Mouse (Mus musculus): ENCODE measurements around the gene Gnai3. TPM values are rescaled to one million over a fixed set of nuclear protein-coding genes. Genes with fewer than 3 reads are reported as not detected.
A peak's percentile ranks its signal among the peaks of the same experiment; 100 is the strongest.

The Gnai3 gene
- polyA plus RNA-seq, 1 experiment from 2014 or later: 134 TPM

DNA sequence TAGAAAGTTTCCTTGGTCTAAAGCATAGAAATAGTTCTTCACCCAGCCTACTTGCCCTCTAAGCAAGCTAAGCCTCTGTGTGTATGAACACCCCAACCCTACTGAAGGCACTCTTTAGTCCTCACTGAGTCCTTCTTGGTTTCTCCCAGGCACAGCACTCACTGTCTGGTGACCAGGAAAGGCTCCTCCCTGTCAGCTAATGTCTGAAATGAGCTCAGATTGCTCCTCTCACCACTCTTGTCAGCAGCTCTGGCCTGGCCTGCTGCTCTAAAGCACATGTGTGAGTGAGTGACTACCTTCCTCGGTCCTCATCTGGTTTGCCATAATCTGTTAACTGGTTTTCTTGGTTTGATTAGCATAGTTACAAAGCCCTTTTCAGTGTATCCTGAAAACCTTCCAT lies 14.1 kb downstream of the Gnai3 start:
- H3K9me3 ChIP-seq (replicated peaks; ENCODE audit: low read length): no peaks in the 10 kb centered on the region
- DNase-seq (ENCODE audit: low spot score): no peak
- no peaks in the 10 kb centered on the region for H3K36me3 ChIP-seq (ENCODE audit: insufficient read depth, low read length)
- TF ChIP-seq CTCF (IDR thresholded peaks at IDR 0.05; ENCODE audit: low read depth): no peak
- ATAC-seq (replicated peaks; ENCODE audit: low FRiP score, low read depth): no peak
- H3K9ac ChIP-seq (ENCODE audit: low read depth, low read length): no peak overlapping the region
- H3K27me3 ChIP-seq (ENCODE audit: insufficient read depth, low read length): no peaks in the 10 kb centered on the region
- H3K27ac ChIP-seq: no peak overlapping the region
- peaks cover 13% of the 10 kb centered on the region for H3K4me1 ChIP-seq (replicated peaks; ENCODE audit: insufficient read depth, low read length)
- WGBS: 81% methylated on average over 1 of the region's 1 CpGs
- no peak overlapping the region for H3K4me2 ChIP-seq (ENCODE audit: low read length)
- H3K4me3 ChIP-seq (replicated peaks; ENCODE audit: low read depth, low read length): no peak overlapping the region

DNA sequence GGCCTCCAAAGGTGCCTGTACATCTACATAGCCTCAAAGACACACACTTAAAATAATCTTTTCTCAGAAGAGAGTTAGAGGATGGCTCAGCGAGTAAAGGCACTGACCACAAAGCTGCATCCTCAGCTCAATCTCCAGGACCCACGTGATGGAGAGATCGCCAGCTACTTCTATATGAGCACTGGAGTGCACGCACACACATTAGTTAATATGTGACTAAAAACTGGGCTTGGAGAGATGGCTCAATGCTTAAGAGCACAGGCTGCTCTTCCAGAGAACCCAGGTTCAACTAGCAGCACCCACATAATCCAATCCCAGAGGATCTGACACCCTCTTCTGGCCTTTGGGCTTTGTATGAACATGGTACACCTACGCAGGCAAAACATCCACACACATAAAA lies 14.7 kb downstream of the Gnai3 start:
- no peaks in the 10 kb centered on the region for H3K9me3 ChIP-seq (replicated peaks; ENCODE audit: low read length)
- ATAC-seq (replicated peaks; ENCODE audit: low FRiP score, low read depth) (peak; percentile 76), DNase-seq (ENCODE audit: low spot score) (peak; percentile 38)
- H3K36me3 ChIP-seq (ENCODE audit: insufficient read depth, low read length): no peaks in the 10 kb centered on the region
- no peak overlapping the region for H3K9ac ChIP-seq (ENCODE audit: low read depth, low read length)
- no peak overlapping the region for H3K4me2 ChIP-seq (ENCODE audit: low read length)
- H3K27me3 ChIP-seq (ENCODE audit: insufficient read depth, low read length): no peaks in the 10 kb centered on the region
- H3K4me1 ChIP-seq (replicated peaks; ENCODE audit: insufficient read depth, low read length): peaks cover 13% of the 10 kb centered on the region
- H3K27ac ChIP-seq: no peak overlapping the region
- no peak overlapping the region for H3K4me3 ChIP-seq (replicated peaks; ENCODE audit: low read depth, low read length)
- WGBS: 69% methylated on average over 5 of the region's 5 CpGs
- no peak for TF ChIP-seq CTCF (IDR thresholded peaks at IDR 0.05; ENCODE audit: low read depth)

DNA sequence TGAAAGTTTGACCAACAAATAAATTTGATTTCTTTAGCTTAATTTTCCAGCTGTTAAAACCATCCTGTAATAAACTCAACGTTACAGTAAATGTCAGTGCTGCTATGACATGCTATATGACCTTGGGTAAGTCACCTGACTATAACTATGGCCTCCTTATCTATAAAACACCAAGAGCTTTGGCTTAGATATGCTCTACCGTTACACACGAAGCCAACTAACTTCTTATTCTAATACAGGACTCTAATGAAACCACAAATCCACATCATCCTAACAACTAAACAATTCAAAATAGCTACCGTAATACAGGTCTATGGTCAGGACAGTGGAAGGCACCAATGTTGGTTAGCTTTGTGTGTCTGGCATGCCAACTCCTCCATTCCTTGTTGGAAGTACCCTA lies 16.1 kb downstream of the Gnai3 start:
- no peak for ATAC-seq (replicated peaks; ENCODE audit: low FRiP score, low read depth)
- H3K27ac ChIP-seq: no peak overlapping the region
- 88% methylated on average over 4 of the region's 4 CpGs for WGBS
- H3K36me3 ChIP-seq (ENCODE audit: insufficient read depth, low read length): no peaks in the 10 kb centered on the region
- DNase-seq (ENCODE audit: low spot score): no peak
- no peaks in the 10 kb centered on the region for H3K27me3 ChIP-seq (ENCODE audit: insufficient read depth, low read length)
- TF ChIP-seq CTCF (IDR thresholded peaks at IDR 0.05; ENCODE audit: low read depth): no peak
- H3K4me1 ChIP-seq (replicated peaks; ENCODE audit: insufficient read depth, low read length): peaks cover 13% of the 10 kb centered on the region
- no peak overlapping the region for H3K4me2 ChIP-seq (ENCODE audit: low read length)
- no peak overlapping the region for H3K9ac ChIP-seq (ENCODE audit: low read depth, low read length)
- no peak overlapping the region for H3K4me3 ChIP-seq (replicated peaks; ENCODE audit: low read depth, low read length)
- no peaks in the 10 kb centered on the region for H3K9me3 ChIP-seq (replicated peaks; ENCODE audit: low read length)

DNA sequence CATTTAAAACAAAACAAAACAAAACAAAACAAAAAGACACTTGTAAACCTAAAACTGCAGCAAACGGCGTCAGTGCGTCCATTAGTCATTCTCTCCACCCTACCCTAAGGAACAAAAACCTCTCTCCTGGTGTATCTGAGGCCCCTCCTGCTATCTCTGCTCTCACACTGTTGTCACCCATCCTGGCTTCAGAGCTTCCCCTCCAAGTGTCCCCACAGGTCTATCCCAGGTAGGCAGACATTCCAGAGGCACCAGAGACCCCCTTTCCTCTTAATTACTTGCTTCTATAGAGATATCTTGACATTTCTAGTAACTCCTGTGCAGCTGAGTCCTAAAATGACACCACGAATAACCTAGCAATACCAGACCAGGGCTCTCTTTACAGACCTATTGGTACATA lies 16.6 kb downstream of the Gnai3 start:
- Histone ChIP-seq H3K4me2 (ENCODE audit: low read length) (no peak overlapping the region), H3K9me3 (replicated peaks; ENCODE audit: low read length) (no peaks in the 10 kb centered on the region), H3K4me1 (replicated peaks; ENCODE audit: insufficient read depth, low read length) (peaks cover 13% of the 10 kb centered on the region), H3K4me3 (replicated peaks; ENCODE audit: low read depth, low read length) (no peak overlapping the region), H3K27me3 (ENCODE audit: insufficient read depth, low read length) (no peaks in the 10 kb centered on the region), H3K36me3 (ENCODE audit: insufficient read depth, low read length) (no peaks in the 10 kb centered on the region), H3K27ac (no peak overlapping the region), H3K9ac (ENCODE audit: low read depth, low read length) (no peak overlapping the region)
- ATAC-seq (replicated peaks; ENCODE audit: low FRiP score, low read depth): no peak
- no peak for TF ChIP-seq CTCF (IDR thresholded peaks at IDR 0.05; ENCODE audit: low read depth)
- WGBS: 71% methylated on average over 4 of the region's 4 CpGs
- DNase-seq (ENCODE audit: low spot score): no peak

DNA sequence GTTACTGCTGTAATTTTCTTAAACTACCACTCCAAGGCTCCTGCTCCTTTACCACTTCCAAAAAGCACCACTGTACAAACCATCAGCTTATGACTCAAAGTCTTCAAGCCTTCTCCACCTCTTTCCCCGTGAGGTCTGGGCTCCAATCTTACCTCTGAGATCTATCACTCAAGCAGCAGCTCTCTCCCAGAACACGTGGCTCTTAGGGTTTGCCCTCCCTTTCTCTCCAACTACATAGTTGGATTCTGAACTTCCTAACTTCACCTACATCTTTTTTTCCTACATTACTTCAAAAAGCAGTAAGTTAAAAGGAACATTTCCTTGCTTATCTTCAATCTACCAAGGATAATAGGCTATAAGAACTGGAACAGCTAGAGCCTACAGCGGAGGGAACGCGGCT lies 17.4 kb downstream of the Gnai3 start:
- no peak for TF ChIP-seq CTCF (IDR thresholded peaks at IDR 0.05; ENCODE audit: low read depth)
- no peak overlapping the region for H3K27ac ChIP-seq
- peaks cover 13% of the 10 kb centered on the region for H3K4me1 ChIP-seq (replicated peaks; ENCODE audit: insufficient read depth, low read length)
- H3K27me3 ChIP-seq (ENCODE audit: insufficient read depth, low read length): no peaks in the 10 kb centered on the region
- ATAC-seq (replicated peaks; ENCODE audit: low FRiP score, low read depth): no peak
- no peak overlapping the region for H3K4me3 ChIP-seq (replicated peaks; ENCODE audit: low read depth, low read length)
- H3K36me3 ChIP-seq (ENCODE audit: insufficient read depth, low read length): peaks cover under 1% of the 10 kb centered on the region; the same call in 1 of the 2 replicates
- DNase-seq (ENCODE audit: low spot score): no peak
- no peak overlapping the region for H3K4me2 ChIP-seq (ENCODE audit: low read length)
- no peaks in the 10 kb centered on the region for H3K9me3 ChIP-seq (replicated peaks; ENCODE audit: low read length)
- WGBS: 41% methylated on average over 5 of the region's 5 CpGs
- no peak overlapping the region for H3K9ac ChIP-seq (ENCODE audit: low read depth, low read length)

DNA sequence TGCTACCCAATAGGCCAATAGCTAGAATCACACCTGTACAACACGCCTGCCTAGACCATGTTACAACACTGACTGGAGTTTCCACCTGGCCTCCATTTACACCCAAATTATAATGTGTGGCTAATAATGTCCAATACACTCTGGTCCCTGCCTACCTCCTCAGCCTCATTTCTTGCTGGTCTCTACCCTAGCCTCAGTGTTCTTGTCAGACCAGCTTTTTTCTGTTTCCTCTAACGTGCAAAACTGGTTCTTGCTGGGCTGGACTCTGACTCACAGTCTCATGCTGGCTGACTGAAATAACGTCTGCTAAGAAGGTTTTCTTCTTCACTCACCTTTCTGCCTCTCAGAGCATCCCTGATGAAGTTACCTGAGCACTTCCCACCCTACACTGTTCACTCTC lies 19.6 kb downstream of the Gnai3 start:
- ATAC-seq (replicated peaks; ENCODE audit: low FRiP score, low read depth) (no peak), DNase-seq (ENCODE audit: low spot score) (no peak)
- Histone ChIP-seq H3K4me3 (replicated peaks; ENCODE audit: low read depth, low read length) (no peak overlapping the region), H3K27ac (no peak overlapping the region), H3K27me3 (ENCODE audit: insufficient read depth, low read length) (no peaks in the 10 kb centered on the region), H3K9ac (ENCODE audit: low read depth, low read length) (no peak overlapping the region), H3K4me2 (ENCODE audit: low read length) (no peak overlapping the region), H3K4me1 (replicated peaks; ENCODE audit: insufficient read depth, low read length) (peaks cover 8% of the 10 kb centered on the region; the same call in 1 of the 2 replicates), H3K9me3 (replicated peaks; ENCODE audit: low read length) (no peaks in the 10 kb centered on the region), H3K36me3 (ENCODE audit: insufficient read depth, low read length) (peaks cover 12% of the 10 kb centered on the region)
- TF ChIP-seq CTCF (IDR thresholded peaks at IDR 0.05; ENCODE audit: low read depth): no peak
- 90% methylated on average over 3 of the region's 3 CpGs for WGBS

DNA sequence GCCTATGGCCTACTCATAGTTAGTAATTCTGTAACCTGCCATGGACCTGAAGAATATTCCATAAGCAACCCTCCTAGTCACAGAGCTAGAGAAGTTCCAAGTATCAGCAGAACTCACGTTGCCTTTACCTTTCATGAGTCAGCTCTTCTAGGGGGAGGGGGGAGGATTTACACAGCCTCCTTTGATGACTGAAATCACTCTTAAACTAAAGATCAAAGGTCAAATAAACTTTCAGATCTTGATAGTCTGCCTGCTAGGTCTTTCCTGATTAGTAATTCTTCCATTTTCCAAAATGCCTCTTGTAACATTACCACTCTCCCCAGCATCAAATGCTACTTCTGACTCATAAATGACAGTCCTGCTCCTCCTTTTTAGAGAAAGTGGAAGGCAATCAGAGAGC lies 21.8 kb downstream of the Gnai3 start:
- 47% methylated on average over 1 of the region's 1 CpGs for WGBS
- DNase-seq (ENCODE audit: low spot score) (no peak), ATAC-seq (replicated peaks; ENCODE audit: low FRiP score, low read depth) (no peak)
- Histone ChIP-seq H3K4me3 (replicated peaks; ENCODE audit: low read depth, low read length) (no peak overlapping the region), H3K9ac (ENCODE audit: low read depth, low read length) (no peak overlapping the region), H3K9me3 (replicated peaks; ENCODE audit: low read length) (no peaks in the 10 kb centered on the region), H3K27me3 (ENCODE audit: insufficient read depth, low read length) (no peaks in the 10 kb centered on the region), H3K36me3 (ENCODE audit: insufficient read depth, low read length) (peaks cover 22% of the 10 kb centered on the region), H3K4me1 (replicated peaks; ENCODE audit: insufficient read depth, low read length) (peaks cover 4% of the 10 kb centered on the region; the same call in 1 of the 2 replicates), H3K27ac (no peak overlapping the region), H3K4me2 (ENCODE audit: low read length) (no peak overlapping the region)
- no peak for TF ChIP-seq CTCF (IDR thresholded peaks at IDR 0.05; ENCODE audit: low read depth)
